9 mouse cellular contexts compared by ENCODE assay signal in genomic region chr11:110251534-110251933, GRCm38 (mm10). TPM values are rescaled to one million over a fixed set of nuclear protein-coding genes. Genes with fewer than 3 reads are reported as not detected.
A peak's percentile ranks its signal among the peaks of the same experiment; 100 is the strongest.
DNase-seq lines count a peak whose midpoint lies in the region; ATAC-seq lines count a peak whose summit lies in the region.
"Had no signal": no experiment of that assay in that cellular context is flagged by ENCODE, and none has a peak within 500 bp of the region (broad histone marks: within the 10 kb centered on the region; RNA-seq: fewer than 3 reads in every experiment).

Gene Abca6 (minus strand): TSS chr11:110251776.

- no peak within 1 kb of the TSS for H3K27ac ChIP-seq in heart, embryonic 11.5 days (ENCODE audit: low read depth, low read length)
- H3K27ac ChIP-seq in midbrain, embryonic 10.5 days (replicated peaks) = no peak within 1 kb of the TSS

- peak; percentile 44 for DNase-seq in embryo, embryonic 11 days
- peak; percentile 47 for DNase-seq in kidney, postnatal 10 days
- DNase-seq in midbrain, embryonic 10.5 days (ENCODE audit: low spot score) = peak; percentile 20
- no peak for DNase-seq in MN1 (ENCODE audit: low spot score)
- DNase-seq in cerebellum, adult 8-10 months = no peak

- no peaks in the 10 kb centered on the region for H3K27me3 ChIP-seq in erythroblast, embryonic 14.5 days (ENCODE audit: control insufficient read depth)
- H3K27me3 ChIP-seq in heart, embryonic 11.5 days (ENCODE audit: control insufficient read depth, insufficient read depth, low read length) = no peaks in the 10 kb centered on the region
- no peaks in the 10 kb centered on the region for H3K27me3 ChIP-seq in midbrain, embryonic 10.5 days (ENCODE audit: low read depth, poor library complexity, severe bottlenecking)

- no peak for ATAC-seq in erythroblast, adult 5-6 weeks (replicated peaks; ENCODE audit: low FRiP score, poor library complexity, severe bottlenecking)
- no peak for ATAC-seq in heart, embryonic 11.5 days (replicated peaks; ENCODE audit: insufficient number of reproducible peaks, low FRiP score, low TSS enrichment)

- WGBS in heart, embryonic 11.5 days (ENCODE audit: insufficient replicate concordance) = 20% methylated on average over 8 of the region's 8 CpGs
- 18% methylated on average over 8 of the region's 8 CpGs for WGBS in midbrain, embryonic 10.5 days

- H3K4me2 ChIP-seq in heart, embryonic 11.5 days = peak within 1 kb of the TSS; percentile 41

- no peak within 1 kb of the TSS for H3K9ac ChIP-seq in heart, embryonic 11.5 days (ENCODE audit: low read depth, low read length)

- no peaks in the 10 kb centered on the region for H3K36me3 ChIP-seq in erythroblast, embryonic 14.5 days (ENCODE audit: control insufficient read depth)
- no peaks in the 10 kb centered on the region for H3K36me3 ChIP-seq in heart, embryonic 11.5 days (ENCODE audit: control insufficient read depth, insufficient read depth, low read length)
- no peaks in the 10 kb centered on the region for H3K36me3 ChIP-seq in midbrain, embryonic 10.5 days

- peak within 1 kb of the TSS; percentile 17 for H3K4me3 ChIP-seq in erythroblast, embryonic 14.5 days (replicated peaks)
- H3K4me3 ChIP-seq in heart, embryonic 11.5 days (ENCODE audit: low read depth, low read length) = no peak within 1 kb of the TSS
- peak within 1 kb of the TSS; percentile 35 for H3K4me3 ChIP-seq in midbrain, embryonic 10.5 days

- no peaks in the 10 kb centered on the region for H3K9me3 ChIP-seq in erythroblast, embryonic 14.5 days (ENCODE audit: control insufficient read depth, low read length)
- no peaks in the 10 kb centered on the region for H3K9me3 ChIP-seq in heart, embryonic 11.5 days (replicated peaks; ENCODE audit: control insufficient read depth, low read length)
- no peaks in the 10 kb centered on the region for H3K9me3 ChIP-seq in midbrain, embryonic 10.5 days (replicated peaks)

- H3K4me1 ChIP-seq in erythroblast, embryonic 14.5 days (ENCODE audit: control insufficient read depth) = no peaks in the 10 kb centered on the region
- H3K4me1 ChIP-seq in heart, embryonic 11.5 days (ENCODE audit: control insufficient read depth, insufficient read depth, low read length) = no peaks in the 10 kb centered on the region
- peaks cover 4% of the 10 kb centered on the region; the same call in 1 of the 2 replicates for H3K4me1 ChIP-seq in midbrain, embryonic 10.5 days

RNA-seq across cellular contexts. Expression of gene Abca6, which starts in this region (rescaled TPM):
- not detected in 2 replicates for polyA plus RNA-seq in erythroblast, embryonic 14.5 days (2012)
- not detected in 2 replicates for total RNA-seq in erythroblast, adult 5-6 weeks (2015; ENCODE audit: low replicate concordance)
- total RNA-seq in erythroblast, adult 5-6 weeks (2017; ENCODE audit: low replicate concordance) = 0.09 and 0.98 TPM in 2 replicates
- polyA plus RNA-seq in heart, embryonic 11.5 days (2014; fragmentation: Nextera tagmentation; extraction: Ambion mirVana) = 0.34 and 0.57 TPM in 2 replicates
- 0.07 and 0.14 TPM in 2 replicates for polyA plus RNA-seq in midbrain, embryonic 10.5 days (2016; fragmentation: Nextera tagmentation; extraction: Ambion mirVana)
- polyA plus RNA-seq: C2C12 had no signal

Comparison
In these comparisons a context has a peak if more than half of its experiments do, and no peak if none do; other contexts are left out.
1. Peak in DNase-seq and H3K4me3 ChIP-seq in midbrain, embryonic 10.5 days; RNA of the gene not detected or under 1 TPM.
2. DNase-seq: peak in embryo, embryonic 11 days (single experiment) and kidney, postnatal 10 days (single experiment); none in MN1 (single experiment) and cerebellum, adult 8-10 months (single experiment).